In genomic region chr9:101369380-101369779, GRCm38 (mm10) we compare ENCODE assay signal across 27 mouse cellular contexts.
A peak's percentile ranks its signal among the peaks of the same experiment; 100 is the strongest.
DNase-seq lines count a peak whose midpoint lies in the region; ATAC-seq and TF ChIP-seq lines count a peak whose summit lies in the region.
"Had no signal": no experiment of that assay in that cellular context is flagged by ENCODE, and none has a peak within 500 bp of the region (broad histone marks: within the 10 kb centered on the region; RNA-seq: fewer than 3 reads in every experiment).

No protein-coding gene starts in this region.

- H3K36me3 ChIP-seq in kidney, postnatal 0 days (ENCODE audit: insufficient read depth, low read length), result no peaks in the 10 kb centered on the region
- H3K36me3 ChIP-seq: embryonic facial prominence, embryonic 10.5 days; embryonic facial prominence, embryonic 15.5 days; forebrain, embryonic 12.5 days; G1E; heart, embryonic 15.5 days; hindbrain, embryonic 12.5 days; limb, embryonic 12.5 days; liver, embryonic 15.5 days had no signal

- peak; percentile 34 for DNase-seq in heart, adult 11 months
- no peak for DNase-seq in heart, postnatal 10 days
- DNase-seq in kidney, adult 9 months, result peak; percentile 17
- DNase-seq in kidney, postnatal 25 days, result no peak
- peak; percentile 24 for DNase-seq in kidney, postnatal 0 days (ENCODE audit: low spot score)
- peak; percentile 15 for DNase-seq in lung, postnatal 25 days (ENCODE audit: low spot score)
- no peak for DNase-seq in urinary bladder, postnatal 10 days (ENCODE audit: low spot score)
- DNase-seq in spleen, adult 12 weeks (ENCODE audit: low spot score), result no peak
- DNase-seq: adrenal gland, postnatal 10 days; cerebellum, adult 8-10 months; cerebellum, postnatal 25 days; forebrain, postnatal 0 days; heart, postnatal 36 days; midbrain, embryonic 14.5 days; thymus, adult 2 months; thymus, postnatal 36 days had no signal

- intact Hi-C loops in heart, postnatal 10 days (cut with DNase I), result no loop called here

- ATAC-seq in kidney, postnatal 0 days (replicated peaks; ENCODE audit: low FRiP score, low read depth), result peak; percentile 7; the same call in 1 of the 2 replicates
- ATAC-seq: forebrain, postnatal 0 days had no signal

- H3K27me3 ChIP-seq in kidney, postnatal 0 days (ENCODE audit: insufficient read depth, low read length), result no peaks in the 10 kb centered on the region
- H3K27me3 ChIP-seq: embryonic facial prominence, embryonic 15.5 days; forebrain, embryonic 12.5 days; heart, embryonic 15.5 days; hindbrain, embryonic 12.5 days; limb, embryonic 12.5 days; liver, embryonic 15.5 days had no signal

- H3K4me1 ChIP-seq in kidney, postnatal 0 days (replicated peaks; ENCODE audit: insufficient read depth, low read length), result no peaks in the 10 kb centered on the region
- H3K4me1 ChIP-seq: embryonic facial prominence, embryonic 10.5 days; embryonic facial prominence, embryonic 15.5 days; forebrain, embryonic 12.5 days; heart, embryonic 15.5 days; hindbrain, embryonic 12.5 days; limb, embryonic 12.5 days; liver, embryonic 15.5 days had no signal

- H3K27ac ChIP-seq in kidney, postnatal 0 days, result 0 out of 2 replicates have a peak overlapping the region, but pooled peaks have one; percentile 19
- H3K27ac ChIP-seq: embryonic facial prominence, embryonic 10.5 days; embryonic facial prominence, embryonic 15.5 days; forebrain, embryonic 12.5 days; heart, embryonic 15.5 days; hindbrain, embryonic 12.5 days; layer of hippocampus, adult 2 months; left cerebral cortex, adult 2 months; limb, embryonic 12.5 days; liver, embryonic 15.5 days; macrophage had no signal

- TF ChIP-seq CTCF in kidney, postnatal 0 days (IDR thresholded peaks at IDR 0.05; ENCODE audit: low read depth), result no peak

- H3K4me2 ChIP-seq in kidney, postnatal 0 days (ENCODE audit: low read length), result no peak overlapping the region
- H3K4me2 ChIP-seq: embryonic facial prominence, embryonic 15.5 days; forebrain, embryonic 12.5 days; heart, embryonic 15.5 days; hindbrain, embryonic 12.5 days; limb, embryonic 12.5 days; liver, embryonic 15.5 days had no signal

- no peaks in the 10 kb centered on the region for H3K9me3 ChIP-seq in kidney, postnatal 0 days (replicated peaks; ENCODE audit: low read length)
- H3K9me3 ChIP-seq: embryonic facial prominence, embryonic 10.5 days; embryonic facial prominence, embryonic 15.5 days; forebrain, embryonic 12.5 days; heart, embryonic 15.5 days; hindbrain, embryonic 12.5 days; limb, embryonic 12.5 days; liver, embryonic 15.5 days had no signal

- WGBS in kidney, postnatal 0 days, result 26% methylated on average over 2 of the region's 2 CpGs

- no peak overlapping the region for H3K4me3 ChIP-seq in kidney, postnatal 0 days (replicated peaks; ENCODE audit: low read depth, low read length)
- H3K4me3 ChIP-seq: embryonic facial prominence, embryonic 10.5 days; embryonic facial prominence, embryonic 15.5 days; forebrain, embryonic 12.5 days; heart, embryonic 15.5 days; hindbrain, embryonic 12.5 days; layer of hippocampus, adult 2 months; left cerebral cortex, adult 2 months; limb, embryonic 12.5 days; liver, embryonic 15.5 days had no signal

- H3K9ac ChIP-seq in kidney, postnatal 0 days (ENCODE audit: low read depth, low read length), result no peak overlapping the region
- H3K9ac ChIP-seq: embryonic facial prominence, embryonic 15.5 days; forebrain, embryonic 12.5 days; forebrain, postnatal 0 days; heart, embryonic 15.5 days; hindbrain, embryonic 12.5 days; limb, embryonic 12.5 days; liver, embryonic 15.5 days had no signal

Comparison
In these comparisons a context has a peak if more than half of its experiments do, and no peak if none do; other contexts are left out.
1. DNase-seq: peak in heart, adult 11 months (single experiment), kidney, adult 9 months (single experiment), kidney, postnatal 0 days (single experiment) and lung, postnatal 25 days (single experiment); none in heart, postnatal 10 days (0 of 2), kidney, postnatal 25 days (0 of 2), urinary bladder, postnatal 10 days (single experiment) and spleen, adult 12 weeks (single experiment).